Mouse (Mus musculus): ENCODE data around the gene Lum. TPM values are rescaled to one million over a fixed set of nuclear protein-coding genes. Genes with fewer than 3 reads are reported as not detected.

The Lum gene
- polyA plus RNA-seq, 1 experiment from 2014 or later = 14.8 TPM

DNA sequence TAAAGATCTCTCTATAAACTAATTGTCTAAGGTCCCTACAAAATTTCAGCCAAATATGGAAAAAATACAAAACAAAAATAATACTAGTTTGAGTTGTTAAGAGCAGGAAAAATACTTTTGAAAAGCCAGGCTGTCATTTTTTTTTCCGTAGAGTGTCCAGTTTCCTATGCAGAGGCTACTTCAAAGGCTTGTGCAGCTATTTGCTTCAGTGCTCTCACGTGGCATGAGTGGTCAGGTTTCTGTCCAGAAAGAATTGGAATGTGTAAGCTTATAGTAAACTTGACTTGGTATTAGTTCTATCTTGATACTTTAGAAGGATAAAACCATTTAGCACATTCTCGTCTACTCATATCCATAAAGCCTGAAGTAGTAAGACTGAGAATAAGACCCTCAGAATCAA lies 26.8 kb downstream of the Lum start:
- H3K27me3 ChIP-seq = no peaks in the 10 kb centered on the region

DNA sequence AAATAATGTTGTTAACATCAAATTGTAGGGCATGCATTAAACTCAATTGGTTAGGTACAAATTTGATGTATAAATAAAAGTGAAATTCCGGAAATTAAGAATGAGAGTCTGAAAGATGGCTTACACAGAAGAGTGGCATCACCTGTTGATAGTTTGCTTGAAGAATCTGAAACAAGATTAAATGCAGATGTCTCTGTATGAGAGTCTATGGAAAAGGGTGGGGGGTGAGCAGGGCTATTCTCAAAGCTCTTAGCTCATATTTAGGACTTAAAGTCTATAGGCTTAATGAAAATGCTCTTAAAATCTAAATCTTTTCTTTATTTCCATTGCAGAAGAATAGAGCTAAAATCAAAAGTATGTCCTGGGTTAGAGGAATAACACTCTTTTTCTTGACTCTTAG lies 30.8 kb downstream of the Lum start:
- Histone ChIP-seq H3K9ac (replicated peaks) (no peak overlapping the region), H3K4me1 (no peaks in the 10 kb centered on the region), H3K27me3 (no peaks in the 10 kb centered on the region), H3K9me3 (no peaks in the 10 kb centered on the region), H3K4me3 (no peak overlapping the region), H3K4me2 (replicated peaks) (no peak overlapping the region), H3K36me3 (no peaks in the 10 kb centered on the region), H3K27ac (replicated peaks) (no peak overlapping the region)
- ATAC-seq (replicated peaks) = no peak
- WGBS = 90% methylated on average over 1 of the region's 1 CpGs

More for the DNA sequence above, 26.8 kb downstream of the Lum start:
- H3K4me3 ChIP-seq = no peak overlapping the region
- H3K9me3 ChIP-seq = no peaks in the 10 kb centered on the region
- H3K4me2 ChIP-seq (replicated peaks) = no peak overlapping the region
- ATAC-seq (replicated peaks) = no peak
- H3K36me3 ChIP-seq = no peaks in the 10 kb centered on the region
- no peak overlapping the region for H3K9ac ChIP-seq (replicated peaks)
- H3K4me1 ChIP-seq = no peaks in the 10 kb centered on the region
- 79% methylated on average over 3 of the region's 3 CpGs for WGBS
- H3K27ac ChIP-seq (replicated peaks) = no peak overlapping the region

DNA sequence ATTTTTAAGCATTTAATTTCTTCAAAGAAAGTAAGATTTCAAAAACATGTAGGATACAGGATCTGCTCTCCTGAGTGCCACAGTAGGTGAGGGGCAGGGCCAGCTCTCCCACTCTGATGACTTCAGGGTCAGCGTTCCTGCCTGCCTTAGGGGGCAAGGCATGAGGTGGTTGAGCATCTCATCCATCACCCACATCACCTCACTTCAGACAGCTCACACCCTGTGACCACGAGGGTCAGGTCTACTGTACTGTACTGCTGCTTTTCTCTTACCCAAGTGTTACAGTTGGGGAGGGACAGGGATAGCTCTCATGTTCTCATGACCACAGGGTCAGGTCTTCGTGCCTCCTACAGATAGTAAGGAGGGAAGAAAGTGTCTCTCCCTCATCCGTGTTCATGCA lies 36.8 kb downstream of the Lum start:
- no peaks in the 10 kb centered on the region for H3K9me3 ChIP-seq
- H3K36me3 ChIP-seq = no peaks in the 10 kb centered on the region
- no peak overlapping the region for H3K4me2 ChIP-seq (replicated peaks)
- ATAC-seq (replicated peaks) = no peak
- H3K4me1 ChIP-seq = no peaks in the 10 kb centered on the region
- no peak overlapping the region for H3K27ac ChIP-seq (replicated peaks)
- H3K27me3 ChIP-seq = no peaks in the 10 kb centered on the region
- H3K4me3 ChIP-seq = no peak overlapping the region
- no peak overlapping the region for H3K9ac ChIP-seq (replicated peaks)
- 90% methylated on average over 4 of the region's 4 CpGs for WGBS

DNA sequence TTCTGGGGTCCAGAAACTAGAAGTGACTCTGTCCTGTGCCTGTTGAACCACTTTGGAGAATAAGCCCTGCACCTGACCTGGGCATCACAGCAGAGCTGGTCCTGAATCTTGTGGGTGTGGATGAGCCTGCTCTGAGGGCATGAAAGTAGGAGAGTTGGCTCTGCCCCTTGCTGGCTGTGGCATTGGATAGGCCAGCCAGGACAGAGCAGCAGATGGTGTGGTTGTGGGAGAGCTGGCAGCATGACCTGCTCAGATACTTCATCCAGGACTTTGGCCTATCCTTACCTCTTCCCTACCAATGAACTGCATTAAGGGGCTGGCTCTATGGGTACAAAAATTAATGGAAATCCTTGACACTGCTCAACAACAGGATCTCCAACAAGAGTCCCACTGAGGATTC lies 38.3 kb downstream of the Lum start:
- H3K27ac ChIP-seq (replicated peaks) = no peak overlapping the region
- H3K27me3 ChIP-seq = no peaks in the 10 kb centered on the region
- no peaks in the 10 kb centered on the region for H3K4me1 ChIP-seq
- no peak overlapping the region for H3K4me2 ChIP-seq (replicated peaks)
- ATAC-seq (replicated peaks) = no peak
- no peak overlapping the region for H3K9ac ChIP-seq (replicated peaks)
- H3K4me3 ChIP-seq = no peak overlapping the region
- H3K9me3 ChIP-seq = no peaks in the 10 kb centered on the region
- no peaks in the 10 kb centered on the region for H3K36me3 ChIP-seq

DNA sequence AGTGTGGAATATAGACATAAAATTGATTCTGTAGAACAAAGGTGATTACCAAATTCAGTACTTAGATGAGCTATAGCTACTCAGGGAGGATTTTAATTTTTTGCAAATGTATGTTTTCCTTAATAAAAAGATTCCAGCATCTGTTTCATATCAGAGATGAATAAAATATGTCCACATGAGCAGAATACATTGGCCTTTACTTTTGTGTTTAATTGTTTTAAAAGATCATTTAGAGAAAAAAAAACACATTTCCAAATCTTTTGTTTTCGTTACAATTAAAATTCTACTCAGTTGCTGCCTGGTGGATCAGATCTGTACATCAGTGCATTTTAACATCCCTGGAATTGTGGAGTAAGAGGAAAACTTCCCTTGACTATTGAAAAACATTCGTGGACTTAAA lies 41.7 kb downstream of the Lum start, which contains the start of gene Kera:
Gene Kera (plus strand): TSS at position 301 of the 400 bp plus-strand sequence.
- Histone ChIP-seq H3K27ac (replicated peaks) (no peak within 1 kb of the TSS), H3K9ac (replicated peaks) (no peak within 1 kb of the TSS), H3K4me3 (no peak within 1 kb of the TSS), H3K27me3 (no peaks in the 10 kb centered on the region), H3K4me1 (no peaks in the 10 kb centered on the region), H3K36me3 (no peaks in the 10 kb centered on the region), H3K9me3 (no peaks in the 10 kb centered on the region), H3K4me2 (replicated peaks) (no peak within 1 kb of the TSS)
- WGBS = 81% methylated on average over 2 of the region's 2 CpGs
- no peak for ATAC-seq (replicated peaks)

Other genes starting within 250 kb of the Lum start
- 40.5 and 46.2 TPM in 2 replicates for gene Dcn, start 85.5 kb upstream of the Lum start, polyA plus RNA-seq (2015; fragmentation: Nextera tagmentation; extraction: Ambion mirVana)
- gene Kera, start 41.8 kb downstream of the Lum start, polyA plus RNA-seq (2015; fragmentation: Nextera tagmentation; extraction: Ambion mirVana) = not detected in 2 replicates
- gene Epyc, start 78.9 kb downstream of the Lum start, polyA plus RNA-seq (2015; fragmentation: Nextera tagmentation; extraction: Ambion mirVana) = 0.31 and 0.83 TPM in 2 replicates
- gene Ccer1, start 127.9 kb downstream of the Lum start, polyA plus RNA-seq (2015; fragmentation: Nextera tagmentation; extraction: Ambion mirVana) = not detected in 2 replicates
- gene C030005K15Rik, start 161.6 kb downstream of the Lum start, polyA plus RNA-seq (2015; fragmentation: Nextera tagmentation; extraction: Ambion mirVana) = not detected in 2 replicates

All from forebrain, embryonic 15.5 days (tissue).